Mouse (Mus musculus): ENCODE measurements around the gene Acot1. TPM values are rescaled to one million over a fixed set of nuclear protein-coding genes. Genes with fewer than 3 reads are reported as not detected.

The Acot1 gene
- total and polyA plus RNA-seq, 3 experiments, result 1.5 to 12.7 TPM; not detected in 1

DNA sequence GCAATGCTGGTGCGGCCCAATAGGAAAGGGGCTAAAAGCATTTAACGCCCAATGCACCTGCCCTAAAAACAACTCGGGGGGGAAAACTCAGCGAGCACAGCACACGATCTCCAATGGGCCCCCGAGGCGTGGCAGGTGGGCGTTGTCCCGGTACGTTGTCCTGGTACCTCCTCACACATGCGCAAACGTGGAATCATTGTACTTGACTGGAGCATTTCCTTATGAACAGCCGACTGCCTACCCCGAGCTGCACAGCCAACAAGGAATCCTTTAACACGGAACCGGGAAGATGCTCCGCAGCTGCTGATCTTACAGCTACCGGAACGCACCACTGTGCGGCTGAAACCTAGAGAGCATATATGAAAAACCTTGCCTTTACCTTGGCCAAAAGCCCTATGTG, 53.0 kb downstream of the Acot1 start:
- Histone ChIP-seq H3K27ac (ENCODE audit: control insufficient read depth, low read depth, low read length) (no peak overlapping the region), H3K4me3 (ENCODE audit: control insufficient read depth in 1 of 2, insufficient read depth in 1 of 2, low read depth in 2 of 2, low read length in 2 of 2) (no peak overlapping the region), H3K27me3 (ENCODE audit: control insufficient read depth in 1 of 2, insufficient read depth in 2 of 2, low read length in 2 of 2) (no peaks in the 10 kb centered on the region), H3K9ac (ENCODE audit: control insufficient read depth, low read depth, low read length, poor library complexity, severe bottlenecking) (no peak overlapping the region), H3K9me3 (replicated peaks; ENCODE audit: insufficient read depth, low read length) (no peaks in the 10 kb centered on the region), H3K36me3 (ENCODE audit: control insufficient read depth in 1 of 2, insufficient read depth in 2 of 2, low read length in 2 of 2) (no peaks in the 10 kb centered on the region), H3K79me2 (ENCODE audit: control insufficient read depth, insufficient read depth, low read length, poor library complexity) (no peaks in the 10 kb centered on the region), H3K4me1 (ENCODE audit: control insufficient read depth in 1 of 2, insufficient read depth in 2 of 2, low read length in 2 of 2) (no peaks in the 10 kb centered on the region)
- TF ChIP-seq USF1 (IDR thresholded peaks at IDR 0.05; ENCODE audit: low read depth, low read length), result no peak
- no peak for DNase-seq (ENCODE audit: low read depth, low spot score)

DNA sequence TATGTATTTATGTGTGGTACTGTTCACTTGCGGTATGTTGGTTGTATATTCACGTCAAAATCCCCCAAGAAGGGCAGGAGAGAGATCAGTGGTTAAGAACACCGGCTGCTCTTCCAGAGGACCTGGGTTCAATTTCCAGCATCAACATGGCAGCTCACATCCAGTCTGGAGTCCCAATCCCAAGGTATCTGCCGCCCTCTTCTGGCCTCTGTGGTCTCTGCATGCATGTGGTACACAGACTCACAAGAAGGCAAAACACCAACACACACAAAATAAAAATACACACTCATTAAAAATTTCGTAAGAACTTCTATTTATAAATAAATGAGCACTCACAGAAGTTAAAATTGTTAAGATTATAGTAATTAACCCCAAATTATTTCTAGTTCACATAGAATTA, 53.9 kb downstream of the Acot1 start:
- no peak overlapping the region for H3K27ac ChIP-seq (ENCODE audit: control insufficient read depth, low read depth, low read length)
- H3K79me2 ChIP-seq (ENCODE audit: control insufficient read depth, insufficient read depth, low read length, poor library complexity), result no peaks in the 10 kb centered on the region
- H3K4me3 ChIP-seq (ENCODE audit: control insufficient read depth in 1 of 2, insufficient read depth in 1 of 2, low read depth in 2 of 2, low read length in 2 of 2), result no peak overlapping the region
- no peak overlapping the region for H3K9ac ChIP-seq (ENCODE audit: control insufficient read depth, low read depth, low read length, poor library complexity, severe bottlenecking)
- peak; percentile 69 for DNase-seq (ENCODE audit: low read depth, low spot score)
- no peaks in the 10 kb centered on the region for H3K27me3 ChIP-seq (ENCODE audit: control insufficient read depth in 1 of 2, insufficient read depth in 2 of 2, low read length in 2 of 2)
- no peaks in the 10 kb centered on the region for H3K36me3 ChIP-seq (ENCODE audit: control insufficient read depth in 1 of 2, insufficient read depth in 2 of 2, low read length in 2 of 2)
- H3K9me3 ChIP-seq (replicated peaks; ENCODE audit: insufficient read depth, low read length), result no peaks in the 10 kb centered on the region
- TF ChIP-seq SMC3 (IDR thresholded peaks at IDR 0.05; ENCODE audit: low read depth, low read length) (peak; percentile 78), NRF1 (IDR thresholded peaks at IDR 0.05; ENCODE audit: insufficient read depth, low read depth, low read length, poor library complexity, severe bottlenecking) (no peak), KAT2A (conservative IDR thresholded peaks at IDR 0.05; ENCODE audit: low read depth, low read length) (no peak), UBTF (IDR thresholded peaks at IDR 0.05; ENCODE audit: borderline replicate concordance, insufficient read depth, low read depth, low read length) (no peak), ZC3H11A (IDR thresholded peaks at IDR 0.05; ENCODE audit: low read depth, low read length) (peak; percentile 74), RAD21 (IDR thresholded peaks at IDR 0.05; ENCODE audit: low read depth, low read length) (peak; percentile 85), CTCF (IDR thresholded peaks at IDR 0.05 in 2 of 3, conservative IDR thresholded peaks at IDR 0.05 in 1 of 3; ENCODE audit: control insufficient read depth in 1 of 3, insufficient read depth in 1 of 3, low read depth in 2 of 3, low read length in 3 of 3, poor library complexity in 1 of 3, severe bottlenecking in 1 of 3) (peak; percentile 63 to 80 (median 80)), SIN3A (IDR thresholded peaks at IDR 0.05; ENCODE audit: low read length) (no peak)
- H3K4me1 ChIP-seq (ENCODE audit: control insufficient read depth in 1 of 2, insufficient read depth in 2 of 2, low read length in 2 of 2), result no peaks in the 10 kb centered on the region

DNA sequence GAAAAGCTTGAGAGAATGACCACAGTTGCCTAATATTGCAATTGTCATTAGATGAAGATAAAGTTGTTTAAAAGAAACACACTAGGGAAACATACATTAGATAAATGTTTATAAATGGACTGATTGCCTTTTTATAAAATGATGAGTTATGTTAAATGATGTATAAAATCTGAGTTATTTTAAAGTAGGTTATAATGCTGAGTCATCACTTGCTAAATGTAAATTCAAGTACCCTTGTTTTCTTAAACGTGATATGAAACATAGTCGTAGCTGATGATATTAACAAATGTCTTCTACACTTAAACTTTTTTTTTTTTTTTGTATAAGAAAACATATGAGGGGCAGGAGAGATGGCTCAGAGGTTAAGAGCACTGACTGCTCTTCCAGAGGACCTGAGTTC, 54.5 kb downstream of the Acot1 start:
- Histone ChIP-seq H3K27ac (ENCODE audit: control insufficient read depth, low read depth, low read length) (no peak overlapping the region), H3K79me2 (ENCODE audit: control insufficient read depth, insufficient read depth, low read length, poor library complexity) (no peaks in the 10 kb centered on the region), H3K9ac (ENCODE audit: control insufficient read depth, low read depth, low read length, poor library complexity, severe bottlenecking) (no peak overlapping the region), H3K27me3 (ENCODE audit: control insufficient read depth in 1 of 2, insufficient read depth in 2 of 2, low read length in 2 of 2) (no peaks in the 10 kb centered on the region), H3K9me3 (replicated peaks; ENCODE audit: insufficient read depth, low read length) (no peaks in the 10 kb centered on the region), H3K4me1 (ENCODE audit: control insufficient read depth in 1 of 2, insufficient read depth in 2 of 2, low read length in 2 of 2) (no peaks in the 10 kb centered on the region), H3K36me3 (ENCODE audit: control insufficient read depth in 1 of 2, insufficient read depth in 2 of 2, low read length in 2 of 2) (no peaks in the 10 kb centered on the region), H3K4me3 (ENCODE audit: control insufficient read depth in 1 of 2, insufficient read depth in 1 of 2, low read depth in 2 of 2, low read length in 2 of 2) (no peak overlapping the region)
- TF ChIP-seq MAFK (IDR thresholded peaks at IDR 0.05; ENCODE audit: borderline replicate concordance, low read depth, low read length), result peak; percentile 89
- TF ChIP-seq MAZ (IDR thresholded peaks at IDR 0.05; ENCODE audit: low read depth, low read length), result no peak
- no peak for TF ChIP-seq SIN3A (IDR thresholded peaks at IDR 0.05; ENCODE audit: low read length)
- DNase-seq (ENCODE audit: low read depth, low spot score), result no peak

All from MEL (cell line).